Mouse (Mus musculus) B cell, adult 67 days (primary cell): ENCODE data around the gene Acss1. TPM values are rescaled to one million over a fixed set of nuclear protein-coding genes. Genes with fewer than 3 reads are reported as not detected.

Source experiments
- total RNA-seq, 2 experiments: library from RNA; stranded (reverse); gene quantifications; 4 replicates each; pipeline ENCODE4 v1.2.4; 2023

Gene Acss1
- total RNA-seq, result 10 to 100 TPM; 77.2 to 95.4 TPM

DNA sequence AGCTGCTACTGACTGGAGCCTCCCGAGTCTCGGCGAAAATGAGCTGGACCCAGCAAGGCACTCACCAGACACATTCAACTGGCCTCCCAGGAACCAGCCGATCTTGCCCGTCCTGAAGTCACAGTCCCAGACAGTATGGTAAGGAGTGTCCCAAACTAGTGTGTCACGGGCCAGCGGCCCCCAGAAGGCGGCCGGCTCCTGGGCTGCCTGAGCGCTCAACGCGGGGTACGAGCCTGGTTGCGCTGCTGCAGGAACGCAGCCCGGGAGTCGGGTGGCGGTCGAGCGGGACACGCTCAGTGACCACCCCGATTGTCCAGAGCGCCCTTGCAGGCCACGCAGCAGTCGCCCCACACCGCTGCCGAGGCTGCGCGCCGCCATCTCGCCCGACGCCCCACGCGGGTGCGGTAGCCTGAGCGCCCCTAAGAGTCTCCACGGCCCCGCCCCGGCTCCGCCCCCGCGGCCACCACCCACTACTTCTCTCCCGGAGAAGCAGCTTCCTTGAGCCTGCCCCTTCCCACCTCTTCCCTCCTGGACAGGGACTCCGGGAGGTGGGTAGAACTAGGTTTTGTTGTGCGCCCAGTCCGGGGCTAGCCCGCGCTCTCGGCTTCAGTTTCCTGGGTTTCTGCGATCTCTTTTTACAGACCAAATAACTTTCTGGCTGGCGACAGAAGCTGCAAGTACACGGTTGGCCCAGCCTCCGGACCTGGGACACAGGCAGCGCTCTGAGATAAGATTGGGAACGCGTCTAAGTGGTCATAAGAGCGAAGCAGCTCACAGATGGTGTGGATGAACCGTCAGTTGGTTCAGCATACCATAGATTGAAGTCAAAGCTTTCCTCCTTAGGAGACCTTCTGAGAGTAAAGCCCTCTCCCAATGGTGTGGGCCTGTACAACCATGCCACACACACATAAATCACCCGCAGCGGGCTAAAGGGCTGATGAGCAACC is at the start of gene Acss1:
TSS of gene Acss1 (minus strand) at position 681 of the 947 bp plus-strand sequence.

DNA sequence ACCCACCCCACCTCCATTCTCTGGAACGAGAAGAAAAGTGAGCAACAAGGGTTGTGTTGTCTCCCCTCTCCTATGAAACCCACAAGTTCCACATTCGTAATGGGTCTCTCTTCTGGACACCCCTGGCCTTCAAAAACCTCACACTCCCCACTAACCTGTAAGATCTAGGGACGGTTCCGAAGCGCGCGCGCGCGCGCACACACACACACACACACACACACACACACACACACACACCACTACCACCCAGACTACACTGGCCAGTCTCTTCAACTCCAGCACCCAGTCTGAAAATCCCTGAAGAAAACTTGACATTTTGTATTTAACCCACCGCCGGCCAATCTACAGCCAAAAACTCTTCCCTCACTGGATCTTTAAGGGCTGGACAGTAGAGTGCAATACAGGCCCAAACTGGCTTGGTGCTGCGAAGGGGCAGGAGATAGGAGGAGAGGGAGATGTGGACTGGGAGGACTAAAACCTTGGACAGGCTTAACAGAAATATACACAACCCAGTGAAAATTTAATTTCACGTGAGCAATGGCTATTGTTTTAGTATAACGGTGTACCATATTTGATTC is 21.0 kb upstream of the Acss1 start, which contains the start of gene Vsx1:
TSS of gene Vsx1 (minus strand) at position 138 of the 578 bp plus-strand sequence.

GRCm38 (mm10) chr2:150608087-150608799 is 60.1 kb downstream of the Acss1 start, which contains the start of gene Apmap:
Gene Apmap (minus strand): TSS chr2:150608567.

GRCm38 (mm10) chr2:150569847-150570590 is 98.3 kb downstream of the Acss1 start, which contains the start of gene Cst7:
Gene Cst7 (plus strand): TSS chr2:150570415.

Other genes with a start within 250 kb of the Acss1 start
- 1 to 10 TPM; 4.4 to 5.6 TPM for gene Zfp442, start 217.0 kb downstream of the Acss1 start, total RNA-seq
- gene Zfp345, start 183.4 kb downstream of the Acss1 start, total RNA-seq, result 1 to 10 TPM; 1.6 to 1.8 TPM
- gene Cst7, start 98.1 kb downstream of the Acss1 start, total RNA-seq, result under 1 TPM in 1 of 2 experiments, not detected in 1; 0.58 TPM
- 10 to 100 TPM; 22.8 to 29.3 TPM for gene Apmap, start 59.9 kb downstream of the Acss1 start, total RNA-seq
- gene Vsx1, start 20.9 kb upstream of the Acss1 start, total RNA-seq, result not detected
- gene Entpd6, start 80.5 kb upstream of the Acss1 start, total RNA-seq, result 10 to 100 TPM; 27.4 to 31.9 TPM
- 10 to 100 TPM; 51.1 to 60.4 TPM for gene Pygb, start 118.2 kb upstream of the Acss1 start, total RNA-seq
- gene Abhd12, start 236.2 kb upstream of the Acss1 start, total RNA-seq, result 10 to 100 TPM; 65.6 to 66.2 TPM
- 1 to 10 TPM; 4.6 to 5.4 TPM for gene Gins1, start 236.9 kb upstream of the Acss1 start, total RNA-seq